Mouse (Mus musculus): ENCODE measurements around the gene Hbb-bs.
"Not testable (repeated sequence)": the region's sequence is repeated elsewhere in the genome, so short reads cannot be mapped to it uniquely, and the experiment has no call there.

Hbb-bs gene

DNA sequence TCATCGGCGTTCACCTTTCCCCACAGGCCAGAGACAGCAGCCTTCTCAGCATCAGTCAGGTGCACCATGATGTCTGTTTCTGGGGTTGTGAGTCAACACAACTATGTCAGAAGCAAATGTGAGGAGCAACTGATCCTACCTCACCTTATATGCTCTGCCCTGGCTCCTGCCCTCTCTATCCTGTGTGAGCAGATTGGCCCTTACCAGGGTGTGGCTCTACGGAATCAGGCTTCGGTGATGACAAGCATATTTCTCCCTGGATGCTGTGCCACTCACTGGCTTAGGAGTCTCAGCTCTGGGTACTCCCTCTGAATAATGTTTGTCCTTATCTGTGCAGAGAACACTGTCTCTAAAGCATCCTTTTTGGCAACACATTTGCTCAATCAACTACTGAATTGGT lies at the start of gene Hbb-bs:
TSS of gene Hbb-bs (minus strand) at position 289 of the 400 bp plus-strand sequence.
- DNase-seq (ENCODE audit: low read depth, low spot score): no peak

GRCm38 (mm10) chr7:103877093-103877492 lies 49.2 kb upstream of the Hbb-bs start:
- DNase-seq (ENCODE audit: low read depth, low spot score): no peak

- no peak for DNase-seq (ENCODE audit: low read depth, low spot score)
Observed at GRCm38 (mm10) chr7:103874451-103874850, 46.6 kb upstream of the Hbb-bs start.

DNA sequence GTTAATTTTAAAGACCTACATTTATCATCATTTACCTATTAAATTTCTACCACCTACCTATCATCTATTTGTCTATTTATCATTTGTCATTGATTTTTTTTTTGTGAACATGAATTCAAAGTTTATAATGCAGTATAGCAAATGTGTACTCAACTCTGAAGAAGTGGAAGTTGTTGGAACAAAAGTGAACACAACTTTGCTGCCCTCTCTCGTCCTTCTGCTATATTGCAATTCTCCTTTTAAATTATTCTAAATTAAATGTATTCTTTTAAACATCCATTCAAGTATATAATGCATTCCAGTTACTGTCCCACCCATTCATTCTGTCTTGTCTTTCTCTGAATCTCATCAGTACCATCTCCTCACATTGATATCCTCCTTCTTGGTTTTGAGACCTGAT lies 45.2 kb upstream of the Hbb-bs start:
- no peak for DNase-seq (ENCODE audit: low read depth, low spot score)

GRCm38 (mm10) chr7:103870667-103871066 lies 42.8 kb upstream of the Hbb-bs start:
- DNase-seq (ENCODE audit: low read depth, low spot score): no peak

GRCm38 (mm10) chr7:103865716-103866115 lies 37.8 kb upstream of the Hbb-bs start:
- no peak for DNase-seq (ENCODE audit: low read depth, low spot score)

DNA sequence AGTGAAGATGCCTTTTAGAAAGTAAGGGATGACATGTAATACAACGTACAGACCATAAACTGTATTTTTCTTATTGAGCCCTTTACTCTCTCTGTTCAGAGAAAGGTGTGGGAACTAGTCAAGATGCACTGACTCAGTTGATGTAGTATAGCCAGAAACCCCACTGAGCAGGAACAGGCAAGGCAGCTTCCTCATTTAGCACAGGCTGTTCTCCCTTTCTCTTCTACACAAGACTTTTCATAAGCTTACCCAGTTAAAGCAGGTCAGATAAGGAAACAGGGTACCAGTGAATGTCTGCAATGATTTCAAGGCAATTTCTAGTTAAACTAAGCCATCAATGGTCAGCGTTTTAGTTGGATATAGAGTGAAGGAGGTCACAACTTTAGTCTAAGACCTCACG lies 33.6 kb upstream of the Hbb-bs start:
- no peak for DNase-seq (ENCODE audit: low read depth, low spot score)

- peak; percentile 74 for DNase-seq (ENCODE audit: low read depth, low spot score)
Observed at GRCm38 (mm10) chr7:103860855-103861254, 33.0 kb upstream of the Hbb-bs start.

GRCm38 (mm10) chr7:103859076-103859475 lies 31.2 kb upstream of the Hbb-bs start:
- DNase-seq (ENCODE audit: low read depth, low spot score): no peak

DNA sequence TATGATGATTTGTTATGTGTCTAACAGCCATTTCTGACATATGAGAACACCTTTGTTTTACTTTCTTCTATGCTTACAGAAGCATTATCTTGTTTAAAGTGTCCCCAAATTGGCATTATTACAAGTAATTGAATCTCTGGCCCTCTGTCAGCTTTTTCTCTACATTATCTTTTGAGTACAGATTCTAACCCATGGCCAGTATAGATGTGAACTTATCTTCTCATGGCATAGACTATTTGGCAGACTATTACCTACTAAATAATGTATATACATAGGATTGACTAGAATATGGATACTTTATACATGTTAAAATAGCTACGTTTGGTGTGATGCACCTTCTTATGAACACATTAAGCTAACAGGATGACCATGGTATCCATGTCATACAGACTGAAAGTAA lies 26.8 kb upstream of the Hbb-bs start:
- DNase-seq (ENCODE audit: low read depth, low spot score): no peak

DNA sequence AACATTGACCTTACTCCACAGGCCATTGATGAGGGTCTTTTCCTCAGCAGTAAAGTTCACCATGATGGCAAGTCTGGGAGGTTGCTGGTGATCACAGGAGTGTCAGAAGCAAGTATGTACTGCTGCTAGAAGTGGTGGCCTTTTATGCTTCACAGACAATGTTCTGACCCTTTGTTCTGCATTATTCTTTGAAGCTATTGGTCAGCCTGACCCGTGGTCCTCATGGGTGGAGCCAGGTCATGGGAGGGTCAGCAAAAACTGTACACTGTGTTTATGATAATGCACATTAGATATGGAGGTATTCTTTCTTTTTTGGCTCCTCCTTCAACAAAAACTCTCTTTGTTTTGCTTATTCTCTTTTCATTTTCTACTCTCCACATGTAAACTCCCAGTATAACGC lies 25.2 kb upstream of the Hbb-bs start, which contains the start of gene Hbb-y:
TSS of gene Hbb-y (minus strand) at position 127 of the 400 bp plus-strand sequence.
- DNase-seq (ENCODE audit: low read depth, low spot score): no peak

DNA sequence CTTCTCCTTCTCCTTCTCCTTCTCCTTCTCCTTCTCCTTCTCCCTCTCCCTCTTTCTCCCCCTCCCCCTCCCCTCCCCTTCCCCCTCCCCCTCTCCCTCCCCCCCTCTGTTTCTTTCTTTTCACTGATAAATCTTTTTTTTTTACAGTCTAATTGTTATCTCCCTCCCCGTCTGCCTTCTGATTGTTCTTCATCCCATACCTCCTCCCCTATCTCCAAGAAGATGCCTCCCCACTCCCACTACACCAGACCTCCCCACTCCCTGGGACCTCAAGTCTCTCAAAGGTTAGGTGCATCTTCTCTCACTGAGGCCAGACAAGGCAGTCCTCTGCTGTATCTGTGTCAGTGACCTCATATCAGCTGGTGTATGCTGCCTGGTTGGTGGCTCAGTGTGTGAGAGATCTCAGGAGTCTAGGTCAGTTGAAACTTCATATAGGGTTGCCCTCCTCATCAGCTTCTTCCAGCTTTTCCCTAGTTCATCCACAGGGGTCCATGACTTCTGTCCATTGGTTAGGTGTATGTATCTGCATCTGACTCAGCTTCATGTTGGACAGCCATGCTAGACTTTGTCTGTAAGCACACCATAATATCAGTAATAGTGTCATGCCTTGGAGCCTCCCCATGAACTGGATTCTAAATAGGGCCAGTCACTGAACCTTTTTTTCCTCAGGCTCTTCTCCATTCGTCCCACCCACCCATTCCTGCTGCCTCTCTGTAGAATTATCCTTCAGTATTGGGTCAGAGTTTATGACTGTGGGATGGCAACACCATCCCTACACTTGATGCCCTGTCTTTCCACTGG lies 16.8 kb upstream of the Hbb-bs start:
- no peak for DNase-seq (ENCODE audit: low read depth, low spot score)

DNA sequence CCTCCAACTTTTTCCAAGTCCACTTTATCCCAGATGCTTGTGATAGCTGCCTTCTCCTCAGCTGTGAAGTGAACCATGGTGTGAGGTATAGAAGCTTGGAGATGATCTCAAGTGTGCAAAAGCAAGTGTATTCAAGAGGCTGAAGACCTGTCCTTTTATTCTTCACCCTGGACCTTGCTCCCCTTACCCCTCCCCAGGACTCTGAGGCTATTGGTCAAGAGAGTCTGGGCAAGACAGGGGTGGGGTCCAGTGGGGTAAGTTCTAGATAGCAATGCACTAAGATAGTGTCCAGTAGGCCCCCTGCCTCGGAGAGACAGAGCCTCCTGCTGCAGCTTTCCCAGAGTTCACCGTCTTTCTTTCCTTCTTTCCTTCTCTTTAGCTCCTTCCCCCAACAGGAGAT lies 15.1 kb upstream of the Hbb-bs start, which contains the start of gene Hbb-bh1:
TSS of gene Hbb-bh1 (minus strand) at position 131 of the 400 bp plus-strand sequence.
- DNase-seq (ENCODE audit: low read depth, low spot score): no peak

DNA sequence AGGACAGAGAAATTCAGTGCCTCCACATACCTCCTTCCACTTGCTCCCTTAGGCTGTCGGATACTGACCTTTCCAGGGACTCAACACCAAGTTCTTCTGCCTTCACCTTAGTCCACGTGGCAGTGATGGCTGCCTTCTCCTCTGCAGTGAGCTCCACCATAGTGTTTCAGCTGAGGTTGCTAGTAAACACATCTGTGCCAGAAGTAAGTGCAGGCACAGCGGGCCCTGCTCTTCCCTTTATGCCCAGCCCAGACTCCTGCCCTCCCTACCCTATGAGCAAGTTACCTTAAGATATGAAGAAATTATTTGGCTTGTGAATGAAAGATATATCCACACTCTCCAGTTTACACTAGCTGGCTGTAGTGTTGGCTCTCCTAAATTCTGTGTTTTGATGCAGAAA lies 12.4 kb upstream of the Hbb-bs start, which contains the start of gene Hbb-bh2:
TSS of gene Hbb-bh2 (minus strand) at position 253 of the 400 bp plus-strand sequence.
- no peak for DNase-seq (ENCODE audit: low read depth, low spot score)

GRCm38 (mm10) chr7:103827139-103827538 lies 757 bp downstream of the Hbb-bs start:
- DNase-seq (ENCODE audit: low read depth, low spot score): not testable (repeated sequence)

- no peak for DNase-seq (ENCODE audit: low read depth, low spot score)
Observed at GRCm38 (mm10) chr7:103826255-103826887, 1.5 kb downstream of the Hbb-bs start.

DNA sequence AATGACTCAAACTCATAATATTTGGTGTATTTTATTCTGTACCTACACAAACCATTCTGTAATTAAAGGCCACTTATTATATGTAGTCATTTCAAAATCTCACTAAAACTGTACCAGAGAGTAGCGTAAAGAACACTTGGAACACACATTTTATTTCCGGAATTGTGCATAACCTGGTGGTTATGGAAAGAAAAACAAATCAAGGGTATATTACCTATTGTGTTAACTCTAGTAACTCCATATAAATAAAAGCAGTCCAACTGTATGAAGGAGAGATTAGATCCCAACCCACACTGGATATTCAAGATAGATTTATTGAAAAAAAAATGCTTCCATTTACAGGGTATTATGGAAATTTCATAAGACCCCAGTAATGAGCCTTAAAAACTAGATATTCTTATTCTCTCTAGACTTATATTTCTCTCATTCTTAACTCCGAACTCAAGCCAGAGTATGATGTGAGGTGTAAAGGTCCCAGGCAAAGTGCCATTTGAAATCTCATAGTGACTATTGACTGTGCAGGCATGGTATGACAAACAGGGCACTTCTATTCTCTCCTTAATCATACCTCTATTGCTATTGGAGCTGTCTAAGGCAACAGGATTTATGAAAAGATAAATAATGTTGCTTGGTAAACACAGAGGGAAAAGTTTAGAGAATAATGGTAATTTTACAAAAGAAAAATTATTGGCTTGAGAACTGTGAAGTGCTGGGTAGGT lies 2.2 kb downstream of the Hbb-bs start:
- no peak for DNase-seq (ENCODE audit: low read depth, low spot score)

DNA sequence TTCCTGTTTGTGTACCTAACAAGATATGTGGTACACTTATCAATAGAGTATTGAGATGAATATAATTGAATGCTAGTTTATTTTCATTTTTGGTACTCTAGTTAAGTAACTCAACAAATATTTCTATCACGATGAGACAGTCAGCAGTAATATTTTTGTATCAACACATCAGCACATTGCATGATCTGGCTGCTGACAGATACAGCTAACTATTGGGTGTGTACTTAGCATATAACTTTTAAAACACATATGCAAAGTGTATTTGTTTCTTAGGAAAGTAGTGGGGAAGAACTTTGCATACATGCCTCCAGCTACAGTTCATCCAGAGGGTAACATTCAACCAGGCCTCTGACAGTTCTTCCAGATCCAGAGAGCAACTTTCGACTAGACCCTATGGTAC lies 3.3 kb downstream of the Hbb-bs start:
- no peak for DNase-seq (ENCODE audit: low read depth, low spot score)

- not testable (repeated sequence) for DNase-seq (ENCODE audit: low read depth, low spot score)
Observed at GRCm38 (mm10) chr7:103815085-103815484, 12.8 kb downstream of the Hbb-bs start.

DNA sequence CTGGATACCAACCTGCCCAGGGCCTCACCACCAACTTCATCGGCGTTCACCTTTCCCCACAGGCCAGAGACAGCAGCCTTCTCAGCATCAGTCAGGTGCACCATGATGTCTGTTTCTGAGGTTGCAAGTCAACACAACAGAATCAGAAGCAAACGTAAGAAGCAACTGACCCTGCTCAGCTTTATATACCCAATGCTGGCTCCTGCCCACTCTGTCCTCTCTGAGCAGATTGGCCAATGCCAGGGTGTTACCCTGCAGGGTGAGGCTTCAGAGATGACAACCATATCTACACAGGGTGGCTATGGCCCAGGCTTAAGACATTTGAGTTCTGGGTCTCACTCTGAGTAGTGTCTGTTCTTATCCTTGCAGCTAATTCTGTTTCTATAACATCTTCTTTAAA lies 14.1 kb downstream of the Hbb-bs start, which contains the start of gene Hbb-bt:
TSS of gene Hbb-bt (minus strand) at position 231 of the 400 bp plus-strand sequence.
- DNase-seq (ENCODE audit: low read depth, low spot score): no peak

DNA sequence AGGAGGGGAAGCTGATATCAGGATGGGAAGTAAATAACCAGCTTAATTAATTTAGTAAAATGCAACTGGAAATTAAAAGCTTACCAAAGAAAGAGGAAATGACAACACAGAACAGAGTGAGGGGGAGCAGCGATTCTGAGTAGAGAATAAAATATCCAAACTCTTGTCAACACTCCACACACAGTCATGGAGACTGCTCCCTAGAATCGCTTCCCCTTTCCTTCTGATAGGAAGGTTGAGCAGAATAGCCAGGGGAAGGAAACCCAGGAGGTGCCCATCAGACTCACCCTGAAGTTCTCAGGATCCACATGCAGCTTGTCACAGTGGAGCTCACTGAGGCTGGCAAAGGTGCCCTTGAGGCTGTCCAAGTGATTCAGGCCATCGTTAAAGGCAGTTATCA lies 14.7 kb downstream of the Hbb-bs start:
- not testable (repeated sequence) for DNase-seq (ENCODE audit: low read depth, low spot score)

DNA sequence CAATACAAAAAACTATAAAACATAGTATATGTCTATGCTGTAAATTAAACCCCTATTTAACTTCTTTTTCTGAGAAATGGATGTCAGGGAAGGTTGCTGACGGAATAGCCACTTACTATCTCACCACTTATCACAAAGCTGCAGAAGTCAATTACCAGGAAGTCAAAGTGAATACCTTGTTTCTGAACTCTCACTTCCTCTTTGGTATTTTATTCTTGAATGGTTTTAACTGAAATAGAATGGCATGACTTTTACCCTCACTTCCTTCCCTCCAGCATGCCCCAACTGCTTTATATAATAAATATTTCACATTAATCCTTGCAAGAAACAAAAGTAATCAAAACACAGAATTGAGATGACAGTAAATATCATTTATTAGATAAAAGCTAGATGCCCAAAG lies 15.7 kb downstream of the Hbb-bs start:
- DNase-seq (ENCODE audit: low read depth, low spot score): no peak

Measured in WW6 (cell line).